Mouse (Mus musculus): ENCODE data around the gene Tagln2. TPM values are rescaled to one million over a fixed set of nuclear protein-coding genes. Genes with fewer than 3 reads are reported as not detected.

The Tagln2 gene
- total and polyA plus RNA-seq, 2 experiments from 2014 or later: 203 to 235 TPM

DNA sequence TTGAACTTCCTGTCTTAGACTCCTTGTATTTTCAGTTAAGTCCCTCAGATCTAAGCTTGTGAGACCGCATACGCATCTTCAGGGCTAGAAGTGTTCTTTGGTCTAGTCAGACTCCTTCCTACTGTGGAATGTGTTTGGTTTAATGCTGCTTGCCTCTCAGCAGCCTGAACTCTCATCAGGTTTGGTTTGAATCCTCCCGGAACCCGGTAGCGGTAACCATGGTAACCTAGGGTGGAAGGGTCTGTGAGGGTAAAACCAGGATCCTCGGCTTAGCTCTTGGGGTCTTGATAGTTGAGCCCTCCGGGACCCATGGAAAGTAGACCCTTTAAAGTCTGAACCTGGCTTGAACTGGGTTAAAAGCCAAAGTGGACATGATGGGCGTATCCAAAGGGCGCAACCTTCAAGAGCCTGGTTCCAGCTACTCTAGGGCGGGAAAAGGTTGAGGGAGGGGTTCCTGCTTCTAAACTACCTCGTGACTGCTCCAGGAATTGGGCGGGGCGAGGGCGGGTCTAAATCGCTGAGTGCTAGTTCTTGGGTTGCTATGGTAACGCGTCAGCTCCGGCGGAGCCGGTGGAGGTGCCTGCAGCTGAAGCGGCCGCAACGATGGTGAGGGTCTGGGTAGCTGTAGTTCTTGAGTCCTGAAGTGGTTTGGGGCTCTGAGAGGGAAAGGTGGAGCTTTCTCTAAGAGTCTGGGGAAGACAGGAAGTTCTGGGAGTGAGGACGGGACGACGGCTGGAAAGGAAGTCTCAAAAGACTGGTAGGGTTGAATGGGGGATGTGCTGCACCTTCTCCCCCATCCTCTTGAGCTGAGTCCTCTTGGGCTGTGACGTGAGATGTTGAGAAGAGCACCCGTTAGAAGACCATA is 21.0 kb downstream of the Tagln2 start, which contains the start of gene Cfap45:
Gene Cfap45 (plus strand): TSS at position 226 of the 865 bp plus-strand sequence.
- Histone ChIP-seq H3K4me3 (ENCODE audit: low read depth, low read length) (peak within 1 kb of the TSS; percentile 46), H3K9ac (replicated peaks; ENCODE audit: low read depth, low read length) (no peak within 1 kb of the TSS; the same call in 1 of the 2 replicates), H3K27me3 (ENCODE audit: control insufficient read depth, insufficient read depth, low read length) (peaks cover under 1% of the 10 kb centered on the region; the same call in 1 of the 2 replicates), H3K9me3 (replicated peaks; ENCODE audit: control insufficient read depth, low read length) (0 out of 2 replicates have a peak, but pooled peaks cover 3% of the 10 kb centered on the region), H3K4me2 (ENCODE audit: low read depth, low read length) (peak within 1 kb of the TSS; percentile 64), H3K27ac (ENCODE audit: low read depth) (peak within 1 kb of the TSS; percentile 46; the same call in 1 of the 2 replicates), H3K36me3 (replicated peaks; ENCODE audit: control insufficient read depth, insufficient read depth, low read length) (no peaks in the 10 kb centered on the region), H3K4me1 (ENCODE audit: control insufficient read depth, insufficient read depth) (peaks cover 7% of the 10 kb centered on the region; the same call in 1 of the 2 replicates)
- DNase-seq (ENCODE audit: low spot score) (peak; percentile 87), ATAC-seq (ENCODE audit: insufficient read depth, low read depth) (peak; percentile 65)
- TF ChIP-seq CTCF (IDR thresholded peaks at IDR 0.05; ENCODE audit: low read depth): no peak
- TF ChIP-seq EP300 (IDR thresholded peaks at IDR 0.05; ENCODE audit: low read depth): no peak
- WGBS: 5% methylated on average over 28 of the region's 28 CpGs

DNA sequence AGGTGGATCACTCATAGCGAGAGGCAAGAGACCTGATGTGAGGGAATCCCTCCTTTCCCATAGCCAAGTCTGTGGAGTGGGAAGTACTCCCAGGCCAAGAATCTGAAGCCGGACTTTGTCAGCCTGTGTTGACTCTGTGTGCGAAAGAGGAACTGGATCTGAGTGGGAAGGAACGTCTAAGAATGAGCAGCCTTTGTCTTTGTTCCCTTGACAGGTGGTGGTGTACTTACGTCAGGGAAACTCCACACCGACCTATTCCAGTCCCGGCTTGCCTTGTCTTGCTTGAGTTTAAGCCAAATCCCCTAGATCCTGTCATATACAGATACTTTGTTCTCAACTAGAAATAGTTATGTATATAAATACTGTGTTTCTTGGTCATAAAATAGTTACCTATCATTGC is 22.7 kb downstream of the Tagln2 start:
- 69% methylated on average over 7 of the region's 7 CpGs for WGBS

DNA sequence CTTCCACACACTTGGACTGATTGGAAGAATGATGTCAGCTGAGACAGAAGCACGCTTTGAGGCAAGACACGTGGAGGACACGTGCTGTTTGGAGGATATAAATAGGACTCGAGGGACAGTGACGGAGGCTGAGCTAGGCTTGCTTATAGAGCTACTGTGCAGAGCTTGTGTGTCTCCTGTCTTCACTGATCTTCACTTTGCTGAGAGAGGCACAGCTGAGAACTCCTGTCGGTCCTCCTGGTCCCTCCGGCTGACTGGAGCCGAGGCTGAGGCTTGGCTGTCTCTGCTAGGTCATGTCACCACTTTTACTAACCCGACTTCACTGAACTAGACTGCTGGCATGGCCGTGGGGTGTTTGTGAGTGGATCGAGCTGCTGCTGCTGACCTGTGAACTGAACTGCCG is 23.9 kb downstream of the Tagln2 start:
- Histone ChIP-seq H3K4me1 (ENCODE audit: control insufficient read depth, insufficient read depth) (peaks cover 7% of the 10 kb centered on the region; the same call in 1 of the 2 replicates), H3K9ac (replicated peaks; ENCODE audit: low read depth, low read length) (no peak overlapping the region), H3K27ac (ENCODE audit: low read depth) (peak overlapping the region; percentile 3; the same call in 1 of the 2 replicates), H3K36me3 (replicated peaks; ENCODE audit: control insufficient read depth, insufficient read depth, low read length) (no peaks in the 10 kb centered on the region), H3K9me3 (replicated peaks; ENCODE audit: control insufficient read depth, low read length) (no peaks in the 10 kb centered on the region), H3K4me2 (ENCODE audit: low read depth, low read length) (no peak overlapping the region), H3K4me3 (ENCODE audit: low read depth, low read length) (no peak overlapping the region), H3K27me3 (ENCODE audit: control insufficient read depth, insufficient read depth, low read length) (peaks cover 16% of the 10 kb centered on the region; the same call in 1 of the 2 replicates)
- 27% methylated on average over 12 of the region's 12 CpGs for WGBS
- no peak for TF ChIP-seq CTCF (IDR thresholded peaks at IDR 0.05; ENCODE audit: low read depth)
- TF ChIP-seq EP300 (IDR thresholded peaks at IDR 0.05; ENCODE audit: low read depth): no peak
- ATAC-seq (ENCODE audit: insufficient read depth, low read depth): no peak
- DNase-seq (ENCODE audit: low spot score): no peak

More for the DNA sequence above, 22.7 kb downstream of the Tagln2 start:
- peak overlapping the region; percentile 36; the same call in 1 of the 2 replicates for H3K27ac ChIP-seq (ENCODE audit: low read depth)
- H3K36me3 ChIP-seq (replicated peaks; ENCODE audit: control insufficient read depth, insufficient read depth, low read length): no peaks in the 10 kb centered on the region
- DNase-seq (ENCODE audit: low spot score): no peak
- H3K4me2 ChIP-seq (ENCODE audit: low read depth, low read length): no peak overlapping the region
- H3K4me1 ChIP-seq (ENCODE audit: control insufficient read depth, insufficient read depth): peaks cover 7% of the 10 kb centered on the region; the same call in 1 of the 2 replicates
- H3K9me3 ChIP-seq (replicated peaks; ENCODE audit: control insufficient read depth, low read length): 0 out of 2 replicates have a peak, but pooled peaks cover 3% of the 10 kb centered on the region
- TF ChIP-seq EP300 (IDR thresholded peaks at IDR 0.05; ENCODE audit: low read depth): no peak
- TF ChIP-seq CTCF (IDR thresholded peaks at IDR 0.05; ENCODE audit: low read depth): no peak
- ATAC-seq (ENCODE audit: insufficient read depth, low read depth): no peak
- H3K4me3 ChIP-seq (ENCODE audit: low read depth, low read length): no peak overlapping the region
- peaks cover 12% of the 10 kb centered on the region; the same call in 1 of the 2 replicates for H3K27me3 ChIP-seq (ENCODE audit: control insufficient read depth, insufficient read depth, low read length)
- no peak overlapping the region for H3K9ac ChIP-seq (replicated peaks; ENCODE audit: low read depth, low read length)

DNA sequence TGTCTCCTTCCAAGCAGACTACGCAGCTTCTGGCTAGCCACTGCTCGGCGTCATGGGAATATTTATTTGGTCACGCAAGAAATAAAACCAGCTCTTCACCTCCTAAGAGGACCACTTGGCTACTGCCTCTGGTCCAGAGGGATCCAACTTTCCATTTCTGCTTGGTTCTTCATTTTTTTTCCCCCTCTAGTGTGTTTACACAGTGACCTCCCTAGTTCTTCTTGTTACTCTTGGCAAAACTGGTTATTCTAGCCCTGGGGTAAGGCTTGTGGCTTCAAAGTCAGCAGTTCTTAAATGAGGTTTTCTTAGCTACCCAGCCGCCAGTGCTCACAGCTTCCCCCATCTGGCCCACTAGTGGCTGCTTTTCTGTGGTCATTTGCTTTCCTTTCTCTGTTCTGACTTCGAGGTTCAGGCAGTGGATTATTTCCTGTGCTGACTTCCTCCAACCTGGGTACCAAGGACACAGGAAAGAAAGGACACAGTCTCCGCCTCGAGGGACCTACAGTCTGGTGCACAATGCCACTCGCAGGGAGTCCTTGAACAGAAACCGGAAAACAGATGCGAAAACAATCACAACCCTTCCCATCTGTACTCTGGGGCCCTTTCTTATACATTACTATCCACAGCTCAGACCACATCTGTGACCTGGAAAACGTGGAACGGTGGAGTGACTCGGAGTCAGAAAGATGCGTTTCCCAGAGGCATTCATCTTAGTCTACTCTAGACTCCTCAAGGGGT is 25.3 kb downstream of the Tagln2 start:
- peak; percentile 70 for DNase-seq (ENCODE audit: low spot score)
- Histone ChIP-seq H3K4me3 (ENCODE audit: low read depth, low read length) (no peak overlapping the region), H3K4me1 (ENCODE audit: control insufficient read depth, insufficient read depth) (peaks cover 7% of the 10 kb centered on the region; the same call in 1 of the 2 replicates), H3K36me3 (replicated peaks; ENCODE audit: control insufficient read depth, insufficient read depth, low read length) (no peaks in the 10 kb centered on the region), H3K9ac (replicated peaks; ENCODE audit: low read depth, low read length) (no peak overlapping the region), H3K4me2 (ENCODE audit: low read depth, low read length) (peak overlapping the region; percentile 49), H3K9me3 (replicated peaks; ENCODE audit: control insufficient read depth, low read length) (no peaks in the 10 kb centered on the region), H3K27ac (ENCODE audit: low read depth) (peak overlapping the region; percentile 88), H3K27me3 (ENCODE audit: control insufficient read depth, insufficient read depth, low read length) (peaks cover 16% of the 10 kb centered on the region; the same call in 1 of the 2 replicates)
- ATAC-seq (ENCODE audit: insufficient read depth, low read depth): peak; percentile 50
- WGBS: 38% methylated on average over 15 of the region's 15 CpGs
- TF ChIP-seq EP300 (IDR thresholded peaks at IDR 0.05; ENCODE audit: low read depth) (peak; percentile 89), CTCF (IDR thresholded peaks at IDR 0.05; ENCODE audit: low read depth) (peak; percentile 20; the same call in 1 of the 2 replicates)

DNA sequence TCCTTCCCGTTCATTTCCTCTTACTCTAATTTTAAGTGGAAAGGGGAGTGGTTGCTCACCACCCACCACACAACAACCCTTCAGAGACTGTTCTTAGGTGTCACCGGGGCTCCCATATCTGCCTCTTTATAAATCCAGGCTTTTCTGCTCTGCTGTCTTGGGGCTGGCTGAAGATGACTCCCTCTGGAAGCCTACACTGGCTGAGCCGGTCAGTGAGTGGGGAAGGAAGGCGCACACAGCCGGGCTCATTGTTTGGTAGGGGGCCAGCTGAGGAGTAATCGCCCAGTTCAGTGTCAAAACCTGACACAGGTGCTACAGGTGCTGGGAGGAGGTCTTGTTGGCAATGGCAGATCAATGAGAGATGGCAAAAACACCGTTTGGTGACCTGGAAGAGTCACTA is 26.1 kb downstream of the Tagln2 start:
- Histone ChIP-seq H3K4me2 (ENCODE audit: low read depth, low read length) (peak overlapping the region; percentile 49), H3K9ac (replicated peaks; ENCODE audit: low read depth, low read length) (no peak overlapping the region), H3K9me3 (replicated peaks; ENCODE audit: control insufficient read depth, low read length) (no peaks in the 10 kb centered on the region), H3K4me1 (ENCODE audit: control insufficient read depth, insufficient read depth) (peaks cover 4% of the 10 kb centered on the region; the same call in 1 of the 2 replicates), H3K36me3 (replicated peaks; ENCODE audit: control insufficient read depth, insufficient read depth, low read length) (no peaks in the 10 kb centered on the region), H3K4me3 (ENCODE audit: low read depth, low read length) (peak overlapping the region; percentile 25), H3K27me3 (ENCODE audit: control insufficient read depth, insufficient read depth, low read length) (peaks cover 16% of the 10 kb centered on the region; the same call in 1 of the 2 replicates), H3K27ac (ENCODE audit: low read depth) (peak overlapping the region; percentile 88)
- 37% methylated on average over 7 of the region's 7 CpGs for WGBS
- 0 out of 2 replicates have a peak, but pooled peaks have one; percentile 3 for ATAC-seq (ENCODE audit: insufficient read depth, low read depth)
- DNase-seq (ENCODE audit: low spot score): no peak
- TF ChIP-seq CTCF (IDR thresholded peaks at IDR 0.05; ENCODE audit: low read depth) (no peak), EP300 (IDR thresholded peaks at IDR 0.05; ENCODE audit: low read depth) (no peak)

Data from heart, postnatal 0 days (tissue).